Mouse (Mus musculus): ENCODE results near the gene Pcif1.
A peak's percentile ranks its signal among the peaks of the same experiment; 100 is the strongest.
"Not testable (repeated sequence)": the region's sequence is repeated elsewhere in the genome, so short reads cannot be mapped to it uniquely, and the experiment has no call there.

Gene Pcif1

GRCm38 (mm10) chr2:164866741-164867551 is 12.2 kb upstream of the Pcif1 start:
- DNase-seq (ENCODE audit: low spot score in 2 of 2), result peak in 1 of 2 experiments; percentile 34

GRCm38 (mm10) chr2:164867566-164867965 is 11.5 kb upstream of the Pcif1 start:
- DNase-seq (ENCODE audit: low spot score in 2 of 2), result no peak

GRCm38 (mm10) chr2:164868491-164868890 is 10.6 kb upstream of the Pcif1 start:
- DNase-seq (ENCODE audit: low spot score in 2 of 2), result peak in 1 of 2 experiments; percentile 73

- DNase-seq (ENCODE audit: low spot score in 2 of 2), result no peak
These were observed 7.4 kb upstream of the Pcif1 start for GRCm38 (mm10) chr2:164871602-164872303.

GRCm38 (mm10) chr2:164873621-164874020 is 5.5 kb upstream of the Pcif1 start:
- DNase-seq (ENCODE audit: low spot score in 2 of 2), result no peak

GRCm38 (mm10) chr2:164874239-164874769 is 4.8 kb upstream of the Pcif1 start:
- no peak for DNase-seq (ENCODE audit: low spot score in 2 of 2)

GRCm38 (mm10) chr2:164875648-164876047 is 3.5 kb upstream of the Pcif1 start:
- not testable (repeated sequence) for DNase-seq (ENCODE audit: low spot score in 2 of 2)

GRCm38 (mm10) chr2:164877376-164878215 is 1.5 kb upstream of the Pcif1 start:
- not testable (repeated sequence) for DNase-seq (ENCODE audit: low spot score in 2 of 2)

- peak; percentile 45 to 59 for DNase-seq (ENCODE audit: low spot score in 2 of 2)
These were observed 436 bp upstream of the Pcif1 start for GRCm38 (mm10) chr2:164878509-164879227.

- peak; percentile 93 to 95 for DNase-seq (ENCODE audit: low spot score in 2 of 2)
These were observed 619 bp downstream of the Pcif1 start for GRCm38 (mm10) chr2:164879568-164880277.

GRCm38 (mm10) chr2:164882619-164883018 is 3.5 kb downstream of the Pcif1 start:
- peak in 1 of 2 experiments; percentile 51 for DNase-seq (ENCODE audit: low spot score in 2 of 2)

GRCm38 (mm10) chr2:164885788-164886187 is 6.7 kb downstream of the Pcif1 start:
- DNase-seq (ENCODE audit: low spot score in 2 of 2), result no peak

GRCm38 (mm10) chr2:164886617-164887016 is 7.5 kb downstream of the Pcif1 start:
- DNase-seq (ENCODE audit: low spot score in 2 of 2), result no peak

GRCm38 (mm10) chr2:164888996-164889395 is 9.9 kb downstream of the Pcif1 start:
- no peak for DNase-seq (ENCODE audit: low spot score in 2 of 2)

- no peak for DNase-seq (ENCODE audit: low spot score in 2 of 2)
These were observed 10.9 kb downstream of the Pcif1 start for GRCm38 (mm10) chr2:164889960-164890359.

GRCm38 (mm10) chr2:164890411-164891049 is 11.4 kb downstream of the Pcif1 start:
- DNase-seq (ENCODE audit: low spot score in 2 of 2), result no peak

- no peak for DNase-seq (ENCODE audit: low spot score in 2 of 2)
These were observed 12.1 kb downstream of the Pcif1 start for GRCm38 (mm10) chr2:164891056-164891834.

GRCm38 (mm10) chr2:164891908-164892695 is 13.0 kb downstream of the Pcif1 start:
- DNase-seq (ENCODE audit: low spot score in 2 of 2), result no peak
